Mouse (Mus musculus): ENCODE data around the gene Ttc7b.

- TF ChIP-seq CTCF (IDR thresholded peaks at IDR 0.05; ENCODE audit: borderline replicate concordance, extremely low read depth, insufficient read depth, insufficient read length) (no peak), POLR2A (IDR thresholded peaks at IDR 0.05; ENCODE audit: borderline replicate concordance, extremely low read depth, insufficient read depth, insufficient read length, poor library complexity, severe bottlenecking) (no peak)
Measured at GRCm38 (mm10) chr12:100298788-100299187, 221.8 kb downstream of the Ttc7b start.

Measured in brain, embryonic 14.5 days (tissue).